Mouse (Mus musculus) Muller cell, postnatal 12 days (primary cell): ENCODE results near the gene Nrip1.
A peak's percentile ranks its signal among the peaks of the same experiment; 100 is the strongest.

Source experiments
- DNase-seq: peaks from one replicate; pipeline ENCODE4 v3.0.0-alpha.2; 2015; ENCODE audit errors: inconsistent ontology term

The Nrip1 gene

GRCm38 (mm10) chr16:76283796-76284195 lies 89.8 kb downstream of the Nrip1 start:
- no peak for DNase-seq

- DNase-seq = no peak
These were observed 91.8 kb downstream of the Nrip1 start for GRCm38 (mm10) chr16:76281850-76282249.

- no peak for DNase-seq
These were observed 93.3 kb downstream of the Nrip1 start for GRCm38 (mm10) chr16:76280365-76280764.

- no peak for DNase-seq
These were observed 97.4 kb downstream of the Nrip1 start for GRCm38 (mm10) chr16:76276271-76276670.

GRCm38 (mm10) chr16:76275584-76275983 lies 98.0 kb downstream of the Nrip1 start:
- DNase-seq = no peak

GRCm38 (mm10) chr16:76275166-76275565 lies 98.5 kb downstream of the Nrip1 start:
- peak; percentile 74 for DNase-seq

GRCm38 (mm10) chr16:76266635-76267268 lies 106.9 kb downstream of the Nrip1 start:
- DNase-seq = no peak

GRCm38 (mm10) chr16:76265874-76266273 lies 107.8 kb downstream of the Nrip1 start:
- DNase-seq = no peak

GRCm38 (mm10) chr16:76265301-76265700 lies 108.3 kb downstream of the Nrip1 start:
- no peak for DNase-seq

GRCm38 (mm10) chr16:76263393-76263792 lies 110.2 kb downstream of the Nrip1 start:
- no peak for DNase-seq

- DNase-seq = peak; percentile 14
These were observed 113.3 kb downstream of the Nrip1 start for GRCm38 (mm10) chr16:76260296-76260695.

GRCm38 (mm10) chr16:76251826-76252225 lies 121.8 kb downstream of the Nrip1 start:
- DNase-seq = no peak

GRCm38 (mm10) chr16:76249345-76250091 lies 124.1 kb downstream of the Nrip1 start:
- no peak for DNase-seq

GRCm38 (mm10) chr16:76242850-76243249 lies 130.8 kb downstream of the Nrip1 start:
- no peak for DNase-seq

GRCm38 (mm10) chr16:76241266-76241665 lies 132.4 kb downstream of the Nrip1 start:
- no peak for DNase-seq

- no peak for DNase-seq
These were observed 134.3 kb downstream of the Nrip1 start for GRCm38 (mm10) chr16:76239353-76239752.

- DNase-seq = no peak
These were observed 134.8 kb downstream of the Nrip1 start for GRCm38 (mm10) chr16:76238784-76239183.
